Mouse (Mus musculus) G1E (cell line): ENCODE data around the gene Edem3.

Experiments
- CTCF ChIP-seq: IDR thresholded peaks from 2 replicates; pipeline ENCODE4 v1.5.1; 2012; ENCODE audit warnings: low read depth, low read length, inconsistent platforms, mixed read lengths
- GATA1 ChIP-seq: IDR thresholded peaks from 2 replicates; pipeline ENCODE4 v1.6.1; 2012; ENCODE audit warnings: borderline replicate concordance, low read length, inconsistent platforms, mixed read lengths
- GATA2 ChIP-seq: IDR thresholded peaks from 2 replicates; pipeline ENCODE4 v1.6.1; 2012; ENCODE audit warnings: low read depth, low read length, inconsistent platforms, borderline replicate concordance
- POLR2AphosphoS5 ChIP-seq: IDR thresholded peaks from 2 replicates; pipeline ENCODE4 v1.6.1; 2012; ENCODE audit warnings: low read depth, low read length, inconsistent platforms; ENCODE audit not compliant: insufficient replicate concordance
- TAL1 ChIP-seq: conservative IDR thresholded peaks from 2 replicates; pipeline ENCODE4 v1.6.1; 2012; ENCODE audit warnings: low read depth, low read length, inconsistent platforms, mixed read lengths

DNA sequence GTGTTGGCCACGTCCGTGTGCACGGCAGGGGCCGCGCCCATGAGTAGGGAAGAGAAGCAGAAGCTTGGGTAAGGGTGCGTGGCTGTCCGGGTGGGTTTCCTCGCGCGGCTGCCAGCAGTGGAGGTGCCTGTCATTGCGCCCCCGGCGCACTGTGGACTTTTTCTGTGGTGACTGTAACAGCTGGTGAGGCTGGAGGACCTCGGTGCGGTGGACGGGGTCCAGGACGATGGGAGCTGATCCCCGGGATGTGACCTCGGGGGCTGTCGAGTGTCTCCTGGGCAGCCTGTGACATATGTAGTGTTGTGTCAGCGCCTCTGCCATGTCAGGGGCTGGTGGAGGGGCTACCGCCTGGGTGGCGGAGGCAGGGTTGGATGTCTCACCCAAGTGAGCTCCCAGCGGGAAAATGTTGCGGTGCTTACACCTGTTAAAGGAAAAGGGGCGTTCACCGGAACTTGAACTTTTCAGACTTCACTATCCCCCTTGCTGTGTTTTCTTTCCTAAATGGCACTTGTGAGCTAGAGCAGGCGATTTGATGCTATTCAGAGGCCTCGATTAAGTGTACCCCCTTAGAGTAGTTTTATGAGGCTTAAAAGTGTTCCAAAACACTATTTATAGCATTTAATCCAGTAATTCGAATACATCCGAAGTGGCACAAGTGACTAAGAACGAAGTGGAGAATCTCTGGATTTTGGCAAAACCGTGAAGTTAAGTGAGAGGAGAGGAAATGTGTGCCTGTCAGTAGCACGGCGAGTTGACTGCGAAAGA lies 671 bp downstream of the Edem3 start:
- TF ChIP-seq GATA1 = no peak
- no peak for TF ChIP-seq CTCF
- TF ChIP-seq TAL1 = no peak
- no peak for TF ChIP-seq GATA2
- TF ChIP-seq POLR2AphosphoS5 = no peak
